Mouse (Mus musculus) left cerebral cortex, postnatal 25 days (tissue): ENCODE results near the gene Bri3bp. TPM values are rescaled to one million over a fixed set of nuclear protein-coding genes. Genes with fewer than 3 reads are reported as not detected.
A peak's percentile ranks its signal among the peaks of the same experiment; 100 is the strongest.
"Not testable (repeated sequence)": the region's sequence is repeated elsewhere in the genome, so short reads cannot be mapped to it uniquely, and the experiment has no call there.

ENCODE experiments used
- DNase-seq, 2 experiments: peaks; one replicate each; pipeline ENCODE4 v3.0.0; 2022; ENCODE audit warnings: low spot score in 2 of 2, mixed read lengths in 1 of 2
- intact Hi-C: fragments of 180-260 bp; cut with DNase I; formaldehyde crosslinking; loops from one replicate; pipeline ENCODE4 v1.15.1; 2025
- total RNA-seq, 2 experiments: library from RNA; stranded (reverse); gene quantifications; 2 replicates each; pipeline ENCODE4 v1.2.3; 2021

The Bri3bp gene
- total RNA-seq, 2 experiments from 2014 or later: 92.5 to 95.3 TPM

DNA sequence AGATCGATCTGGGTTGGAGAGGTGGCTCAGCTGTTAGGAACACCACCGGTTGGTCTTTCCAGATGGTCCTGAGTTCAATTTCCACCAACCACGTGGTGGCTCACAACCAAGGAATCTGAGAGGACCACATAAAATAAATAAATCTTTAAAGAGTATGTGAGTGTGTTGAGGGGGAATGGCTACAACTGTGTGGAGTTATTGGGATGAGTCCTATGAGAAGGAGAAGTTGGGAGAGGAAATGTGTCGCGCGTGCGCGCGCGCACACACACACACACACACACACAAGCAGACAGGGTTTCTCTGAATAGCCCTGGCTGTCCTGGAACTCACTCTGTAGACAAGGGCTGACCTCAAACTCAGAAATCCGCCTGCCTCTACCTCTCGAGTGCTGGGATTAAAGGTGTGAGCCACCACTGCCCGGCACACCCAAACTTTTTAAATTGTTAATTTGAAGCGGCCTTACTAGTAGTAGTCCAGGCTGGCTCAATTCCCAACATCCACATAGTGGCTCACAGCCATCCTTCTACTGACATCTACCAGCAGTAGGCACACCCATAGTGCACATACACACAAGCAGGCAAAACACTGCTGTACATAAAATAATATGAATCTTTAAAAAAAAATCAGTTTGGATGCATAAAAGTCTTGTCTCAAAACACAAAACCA lies 33.3 kb upstream of the Bri3bp start:
- intact Hi-C loops: no loop called here
- DNase-seq: no peak

DNA sequence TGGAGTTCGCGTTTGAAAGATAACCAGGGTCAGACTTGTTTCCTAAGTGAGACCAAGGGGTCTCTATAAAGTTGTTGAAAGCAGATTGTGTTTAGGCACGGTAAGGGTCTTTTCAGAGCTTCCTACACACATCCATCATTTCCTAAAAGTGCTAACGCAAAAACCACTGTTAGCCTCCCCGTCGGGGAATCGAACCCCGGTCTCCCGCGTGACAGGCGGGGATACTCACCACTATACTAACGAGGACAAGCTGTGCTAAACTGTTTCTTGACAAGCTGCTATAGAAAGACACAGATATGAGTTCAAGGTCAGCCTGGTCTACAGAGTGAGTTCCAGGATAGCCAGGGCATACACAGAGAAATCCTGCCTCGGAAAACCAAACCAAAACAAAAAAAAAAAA lies 32.5 kb upstream of the Bri3bp start:
- intact Hi-C loops: no loop called here
- peak; percentile 89 to 95 for DNase-seq

DNA sequence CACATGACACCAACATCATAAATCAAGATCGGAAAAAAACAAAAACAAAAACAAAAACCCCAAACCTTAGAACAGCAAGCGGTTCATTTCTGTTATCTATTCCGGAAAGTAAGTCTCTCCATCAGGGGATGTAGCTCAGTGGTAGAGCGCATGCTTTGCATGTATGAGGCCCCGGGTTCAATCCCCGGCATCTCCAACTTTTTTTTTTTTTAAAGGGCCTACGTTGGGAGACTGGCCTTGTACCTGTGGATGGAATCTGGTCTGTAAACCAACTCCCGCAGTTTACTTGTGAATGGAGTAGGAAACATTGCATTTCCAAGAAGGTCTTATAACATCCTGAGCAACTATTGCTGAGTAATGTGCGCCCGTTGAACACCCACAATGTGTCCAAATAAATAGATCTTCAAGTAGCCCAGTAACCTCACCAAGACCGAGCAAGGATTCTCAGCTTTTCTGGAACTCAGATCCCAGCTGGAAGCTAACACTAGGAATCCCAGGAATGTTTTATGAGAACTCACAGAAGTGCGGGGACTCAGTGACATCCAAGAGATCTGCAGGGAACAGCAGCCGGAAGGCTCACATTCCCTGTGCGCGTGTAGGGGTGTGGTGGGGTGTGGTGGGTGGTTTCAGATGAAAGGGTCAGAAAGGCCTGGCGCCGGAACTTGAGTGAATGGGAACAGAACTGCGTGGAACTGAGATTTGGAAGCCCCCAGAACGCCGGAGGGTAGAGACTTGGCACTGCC lies 31.8 kb upstream of the Bri3bp start:
- DNase-seq: peak; percentile 56 to 72

DNA sequence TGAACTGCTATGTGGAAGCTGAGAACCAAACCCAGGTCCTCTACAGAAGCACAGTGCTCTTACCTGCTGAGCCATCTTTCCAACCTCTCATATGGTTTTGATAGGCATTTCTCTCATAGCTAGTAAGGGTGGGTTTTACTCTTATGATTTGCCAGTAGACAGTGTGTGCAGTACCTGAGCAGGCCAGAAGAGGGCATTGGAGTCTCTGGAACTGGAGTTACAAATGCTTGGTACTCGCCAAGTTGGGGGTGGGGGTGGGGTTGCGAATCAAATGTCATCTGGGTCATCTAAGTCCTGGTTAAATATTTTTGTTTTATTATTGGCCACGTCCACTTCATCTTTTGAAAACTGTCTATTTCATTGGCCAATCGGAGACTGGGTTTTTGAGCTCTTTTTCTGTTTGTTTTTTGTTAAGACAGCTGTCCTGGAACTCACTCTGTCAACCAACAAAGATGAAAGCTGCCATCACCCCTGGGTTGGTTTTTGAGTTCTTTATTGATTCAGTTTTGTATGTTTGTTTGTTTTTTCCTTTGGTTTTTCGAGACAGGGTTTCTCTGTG lies 29.3 kb upstream of the Bri3bp start:
- DNase-seq: peak; percentile 65 to 67
- intact Hi-C loops: loop anchor here (2.0 kb wide), 1 partner anchor 47 kb away; no protein-coding TSS in a partner anchor

More for the DNA sequence above, 31.8 kb upstream of the Bri3bp start:
- intact Hi-C loops: no loop called here

DNA sequence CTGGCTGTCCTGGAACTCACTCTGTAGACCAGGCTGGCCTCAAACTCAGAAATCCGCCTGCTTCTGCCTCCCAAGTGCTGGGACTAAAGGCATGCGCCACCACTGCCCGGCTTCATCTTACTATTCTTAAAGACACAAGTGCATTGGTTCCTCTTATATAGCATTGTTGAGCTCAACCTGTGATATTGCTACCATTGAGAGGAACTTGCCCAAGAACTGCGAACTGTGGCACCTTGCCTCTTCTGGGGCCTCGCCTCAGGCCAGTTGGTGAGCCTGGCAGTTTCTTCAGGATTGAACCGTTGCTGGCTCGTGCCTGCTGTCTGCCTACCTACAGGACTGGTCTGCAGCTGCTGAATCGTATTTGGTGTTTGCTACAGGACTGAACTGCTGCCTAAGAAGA lies 28.8 kb upstream of the Bri3bp start:
- intact Hi-C loops: loop anchor here (2.0 kb wide), 1 partner anchor 46 kb away; no protein-coding TSS in a partner anchor
- DNase-seq: not testable (repeated sequence)

DNA sequence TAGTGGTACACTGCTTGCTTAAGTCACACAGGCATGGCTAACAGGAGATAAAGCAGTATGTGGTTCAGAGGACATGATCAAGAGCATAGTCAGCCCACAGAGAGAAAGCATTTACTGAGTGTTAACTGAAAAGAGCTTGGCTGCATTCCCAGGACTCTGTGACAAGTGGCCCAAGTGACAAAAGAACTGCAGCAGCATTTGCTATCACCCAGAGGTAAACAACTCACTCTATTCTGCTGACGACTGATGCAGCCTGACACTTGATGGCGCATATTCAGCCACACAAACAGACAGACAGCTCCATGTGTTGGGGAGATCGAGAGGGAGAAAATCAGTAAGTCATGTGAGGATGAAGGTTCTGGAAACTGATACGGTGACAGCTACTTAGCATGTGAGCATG lies 27.6 kb upstream of the Bri3bp start:
- intact Hi-C loops: loop anchor here (2.0 kb wide), 1 partner anchor 45 kb away; no protein-coding TSS in a partner anchor
- no peak for DNase-seq

DNA sequence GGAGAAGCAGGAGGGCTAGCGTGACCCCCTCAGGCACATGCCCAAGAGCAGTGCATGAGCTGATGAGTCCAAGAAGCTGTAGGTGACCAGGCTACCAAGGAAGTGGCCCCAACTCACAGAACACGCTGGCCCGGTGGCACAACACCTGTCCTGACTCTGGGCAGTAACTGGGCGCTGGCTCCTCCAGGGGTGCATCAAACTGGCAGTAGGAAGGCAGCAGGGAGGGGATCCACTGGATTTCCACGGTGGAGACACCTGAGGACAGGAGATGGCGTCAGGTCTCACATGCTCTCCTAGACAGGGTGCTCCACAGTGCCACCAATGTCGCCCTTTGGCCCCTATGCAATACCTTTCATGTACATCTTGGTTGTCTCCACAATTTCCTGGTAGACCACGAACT lies 25.2 kb upstream of the Bri3bp start:
- intact Hi-C loops: no loop called here
- DNase-seq: no peak

DNA sequence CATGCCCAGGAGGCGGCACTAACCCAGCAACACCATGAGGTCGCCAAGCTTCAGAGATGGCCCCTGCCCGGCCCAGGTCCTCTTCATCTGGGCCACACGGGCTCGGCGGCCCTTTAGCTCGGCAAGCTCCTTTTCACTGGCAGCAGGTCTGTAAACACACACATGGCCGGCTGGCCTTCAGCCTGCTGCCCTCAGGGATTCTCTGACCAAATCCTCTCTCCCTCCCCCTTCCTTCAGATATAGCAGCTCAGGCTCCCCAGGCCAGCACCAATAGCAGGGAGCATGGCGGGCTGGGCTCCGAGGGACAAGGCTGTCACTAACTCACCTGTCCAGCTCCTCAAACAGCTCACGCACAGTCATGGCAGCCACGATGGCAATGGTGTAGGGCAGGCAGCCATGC lies 22.7 kb upstream of the Bri3bp start:
- intact Hi-C loops: no loop called here
- DNase-seq: no peak

DNA sequence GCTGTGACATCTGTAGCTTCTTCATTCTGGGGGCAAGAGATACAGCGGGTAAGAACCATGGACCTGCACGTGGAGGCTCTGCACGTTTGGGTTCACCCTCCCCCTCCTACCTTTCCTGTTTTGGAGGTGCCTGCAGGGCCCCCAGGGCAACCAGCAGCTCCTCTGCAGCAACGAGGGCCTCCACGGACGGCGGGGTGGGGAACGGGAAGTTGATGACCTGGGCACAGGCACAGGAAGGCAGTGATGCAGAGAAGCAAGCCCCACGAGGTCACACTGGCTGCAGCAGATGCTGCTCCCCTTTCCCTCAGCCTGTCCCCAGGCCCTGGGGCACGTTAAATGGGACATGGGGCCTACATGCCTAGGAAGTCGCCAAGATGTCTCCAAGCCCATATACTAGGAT lies 22.2 kb upstream of the Bri3bp start:
- intact Hi-C loops: no loop called here
- no peak for DNase-seq

DNA sequence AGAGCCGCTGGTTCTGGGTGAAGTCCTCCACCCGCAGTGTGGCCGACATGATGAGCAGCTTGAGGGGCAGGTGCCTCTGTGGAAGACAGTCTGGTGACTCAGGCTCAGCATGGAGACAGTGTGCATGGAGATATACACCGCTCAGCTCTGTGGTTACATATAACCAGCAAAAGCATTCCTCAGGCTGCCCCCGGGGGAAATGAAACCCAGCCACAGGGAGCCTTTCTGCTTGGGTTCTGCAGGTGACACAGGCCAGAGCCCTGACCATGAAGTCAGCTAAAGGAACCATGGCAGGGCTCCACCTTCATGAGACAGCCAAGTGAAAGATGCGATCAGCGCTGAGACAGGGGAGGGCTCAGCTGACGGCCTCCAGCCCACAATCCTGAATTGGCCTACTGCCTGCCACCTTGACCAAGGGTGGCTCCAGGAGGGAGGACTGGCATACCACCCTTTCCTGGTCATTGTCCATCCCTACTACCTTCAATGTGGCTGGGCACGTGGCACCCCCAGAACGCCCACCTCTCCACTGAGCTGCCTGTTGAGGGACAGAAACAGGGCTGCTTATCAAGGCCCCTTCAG lies 15.6 kb upstream of the Bri3bp start:
- intact Hi-C loops: no loop called here
- DNase-seq: no peak

DNA sequence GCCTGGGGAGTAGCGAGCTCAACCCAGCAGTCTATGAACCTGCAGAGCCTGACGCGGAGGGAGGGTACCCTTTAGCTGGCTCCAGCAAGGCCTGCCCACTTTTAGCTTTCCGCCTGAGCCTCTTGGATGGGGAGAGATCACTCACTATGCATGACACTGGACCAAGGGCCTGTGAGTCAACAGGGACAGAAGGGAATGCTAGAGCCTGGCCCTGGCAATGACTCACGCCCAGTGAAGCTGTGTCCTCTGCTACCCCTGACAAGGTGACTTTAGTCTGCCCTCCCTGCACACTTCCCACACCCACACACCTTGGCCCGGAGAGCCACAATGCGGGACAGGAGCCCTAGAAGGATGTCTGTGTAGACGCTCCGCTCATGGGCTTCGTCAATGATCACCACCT lies 15.0 kb upstream of the Bri3bp start:
- intact Hi-C loops: no loop called here
- DNase-seq: no peak

DNA sequence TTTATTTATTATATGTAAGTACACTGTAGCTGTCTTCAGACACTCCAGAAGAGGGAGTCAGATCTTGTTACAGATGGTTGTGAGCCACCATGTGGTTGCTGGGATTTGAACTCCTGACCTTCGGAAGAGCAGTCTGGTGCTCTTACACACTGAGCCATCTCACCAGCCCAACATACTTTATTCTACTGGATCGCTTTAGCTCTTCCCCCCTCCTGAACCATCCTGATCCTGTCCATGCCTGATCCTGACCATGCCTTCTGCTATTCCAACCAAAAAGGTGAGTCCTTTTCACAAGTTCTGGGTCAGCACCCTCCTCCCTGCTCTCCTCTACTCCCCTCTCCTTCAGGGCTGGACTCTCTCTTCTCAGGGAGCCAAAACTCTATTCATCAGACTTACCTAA lies 9.0 kb upstream of the Bri3bp start:
- DNase-seq, intact Hi-C loops: not testable (repeated sequence)

DNA sequence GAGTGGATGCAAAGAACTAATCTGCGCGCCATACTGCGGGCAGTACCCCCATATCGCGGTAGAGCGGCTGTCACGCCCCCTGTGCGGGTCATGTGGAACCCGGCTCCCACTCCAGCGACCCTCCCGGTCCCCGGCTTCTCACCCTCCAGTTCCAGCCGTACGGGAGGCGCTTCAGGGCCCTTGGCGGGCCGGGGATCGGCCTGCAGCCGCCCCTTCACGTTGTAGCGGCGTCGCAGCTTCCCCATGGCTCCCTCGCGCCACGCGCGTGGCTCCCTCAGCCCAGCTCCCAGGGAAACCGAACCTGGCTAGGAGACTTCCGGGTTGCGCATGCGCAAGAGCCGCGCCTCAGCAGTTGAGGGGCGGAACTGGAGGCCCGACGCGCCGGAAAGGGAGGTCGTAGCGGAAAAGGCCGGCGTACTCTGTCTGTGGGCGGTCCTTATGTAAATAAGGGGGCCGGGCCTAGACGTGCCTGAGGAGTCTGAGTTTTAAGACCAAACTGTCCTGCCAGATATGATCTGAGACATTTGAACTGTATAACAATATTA lies 7.5 kb upstream of the Bri3bp start, which contains the start of gene Dhx37:
TSS of gene Dhx37 (minus strand) at position 329 of the 545 bp plus-strand sequence.
- DNase-seq: peak; percentile 90 to 96
- intact Hi-C loops: no loop called here

DNA sequence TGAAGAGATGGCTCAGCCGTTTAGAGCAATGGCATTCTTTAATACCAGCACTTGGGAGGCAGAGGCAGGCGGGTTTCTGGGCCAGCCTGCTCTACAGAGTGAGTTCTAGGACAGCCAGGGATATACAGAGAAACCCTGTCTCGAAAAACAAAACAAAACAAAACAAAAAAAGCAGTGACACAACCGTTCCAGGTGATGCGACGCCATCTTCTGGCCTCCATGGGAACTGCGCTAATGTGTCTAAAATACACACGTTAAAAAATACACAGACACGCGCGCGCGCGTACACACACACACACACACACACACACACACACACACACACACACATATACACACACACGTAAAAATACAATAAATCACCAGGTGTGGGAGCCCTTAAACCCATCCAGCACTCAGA lies 7.0 kb upstream of the Bri3bp start:
- intact Hi-C loops, DNase-seq: not testable (repeated sequence)

DNA sequence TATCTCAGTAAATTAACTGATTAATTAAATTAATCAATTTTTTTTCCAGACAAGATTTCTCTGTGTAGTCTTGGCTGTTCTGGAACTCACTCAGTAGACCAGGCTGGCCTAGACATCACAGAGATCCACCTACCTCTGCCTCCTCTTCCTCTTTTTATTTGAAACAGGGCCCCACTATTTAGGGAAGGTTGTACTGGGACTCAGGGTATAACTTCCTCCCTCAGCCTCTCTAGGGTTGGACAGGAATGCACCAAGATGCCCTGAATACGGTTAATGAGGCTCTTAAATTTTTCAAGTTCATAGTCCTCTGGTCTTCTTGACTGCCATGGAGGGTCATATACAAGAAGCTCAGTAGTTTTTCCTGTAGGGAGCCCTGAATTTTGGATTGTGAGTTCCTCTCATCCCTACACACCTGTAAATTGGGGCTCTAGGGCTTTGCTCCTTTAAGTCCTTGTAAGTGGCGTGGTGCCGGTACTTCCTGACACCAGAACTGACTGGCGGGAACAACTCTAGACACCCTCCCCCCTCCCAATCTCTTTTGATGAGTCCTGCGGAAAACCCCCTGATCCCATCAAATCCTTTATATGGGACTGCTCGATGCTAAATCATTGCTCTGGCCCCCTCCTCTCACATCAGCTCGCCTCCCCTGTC lies 660 bp upstream of the Bri3bp start:
- DNase-seq: no peak
- intact Hi-C loops: no loop called here

DNA sequence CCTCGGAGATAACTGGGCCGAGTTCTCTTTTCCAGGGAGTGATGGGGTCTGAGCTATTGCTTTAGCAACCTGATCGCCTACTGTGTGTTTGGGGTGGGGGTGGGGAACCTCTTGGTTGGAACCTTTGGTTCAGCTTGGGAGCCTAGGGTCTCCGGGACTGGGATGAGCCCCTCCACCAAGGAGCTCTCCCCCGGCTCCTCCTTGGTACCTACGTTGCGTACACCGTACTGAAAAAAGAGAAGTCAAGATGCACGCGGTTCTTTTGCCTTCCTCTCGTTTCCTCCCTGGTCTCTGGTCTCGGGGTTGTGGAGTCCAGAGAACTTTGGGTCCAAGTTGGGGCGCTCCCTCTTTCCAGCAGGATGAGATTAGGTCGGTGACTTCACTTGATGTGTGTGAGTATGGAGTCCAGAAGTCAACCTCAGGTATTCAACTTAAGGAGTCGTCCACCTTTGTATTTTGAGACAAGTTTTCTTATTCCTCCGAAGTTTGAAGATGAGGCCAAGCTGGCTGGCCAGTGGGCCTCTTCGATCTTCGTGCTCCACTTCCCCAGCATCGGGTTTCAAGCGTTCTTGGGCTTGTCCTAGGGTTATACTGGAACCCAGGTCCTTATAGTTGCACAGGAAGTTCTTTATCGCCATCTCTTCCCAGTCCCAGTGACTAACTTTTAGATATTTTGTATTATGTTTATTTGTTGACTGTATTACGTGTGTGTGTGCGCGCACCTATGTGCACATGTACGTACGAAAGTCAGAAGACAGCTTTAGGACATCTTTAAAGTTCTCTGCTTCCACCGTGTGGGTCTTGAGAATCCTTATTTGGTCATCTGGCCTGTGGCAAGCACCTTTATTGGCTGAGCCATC lies 998 bp downstream of the Bri3bp start:
- intact Hi-C loops: no loop called here
- no peak for DNase-seq

DNA sequence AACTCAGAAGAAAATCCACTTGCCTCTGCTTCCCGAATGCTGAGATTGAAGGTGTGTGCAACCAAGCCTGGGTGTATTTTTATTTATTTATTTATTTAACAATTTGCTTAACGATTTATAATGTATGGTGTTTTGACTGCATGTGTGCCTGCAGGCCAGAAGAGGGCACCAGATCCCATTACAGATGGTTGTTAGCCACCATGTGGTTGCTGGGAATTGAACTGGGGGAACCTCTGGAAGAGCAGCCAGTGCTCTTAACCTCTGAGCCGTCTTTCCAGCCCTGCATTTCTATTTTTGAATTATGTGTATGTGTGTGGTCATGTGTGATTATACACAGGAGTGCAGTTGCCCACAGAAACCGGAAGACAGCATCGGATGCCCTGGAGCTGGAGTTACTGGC lies 2.0 kb downstream of the Bri3bp start:
- no peak for DNase-seq
- intact Hi-C loops: no loop called here

DNA sequence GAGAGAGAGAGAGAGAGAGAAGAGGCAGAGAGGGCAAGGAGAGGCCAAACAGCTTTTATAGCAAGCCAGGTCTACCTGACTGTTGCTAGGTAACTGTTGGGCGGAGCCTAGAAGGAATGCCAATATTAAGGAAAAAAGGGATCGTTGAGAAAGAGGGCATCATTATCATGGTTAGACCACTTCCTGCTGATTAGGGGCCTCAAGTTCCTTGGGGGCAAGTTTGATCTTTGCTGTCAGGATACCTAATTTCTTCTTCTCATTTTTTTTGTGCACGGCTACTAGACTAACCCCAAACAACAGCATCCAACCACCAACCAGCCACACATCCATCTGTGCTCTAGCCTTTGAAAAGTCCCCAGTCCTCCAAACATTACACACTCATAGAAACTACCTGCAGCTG lies 2.5 kb downstream of the Bri3bp start:
- intact Hi-C loops: no loop called here
- no peak for DNase-seq

DNA sequence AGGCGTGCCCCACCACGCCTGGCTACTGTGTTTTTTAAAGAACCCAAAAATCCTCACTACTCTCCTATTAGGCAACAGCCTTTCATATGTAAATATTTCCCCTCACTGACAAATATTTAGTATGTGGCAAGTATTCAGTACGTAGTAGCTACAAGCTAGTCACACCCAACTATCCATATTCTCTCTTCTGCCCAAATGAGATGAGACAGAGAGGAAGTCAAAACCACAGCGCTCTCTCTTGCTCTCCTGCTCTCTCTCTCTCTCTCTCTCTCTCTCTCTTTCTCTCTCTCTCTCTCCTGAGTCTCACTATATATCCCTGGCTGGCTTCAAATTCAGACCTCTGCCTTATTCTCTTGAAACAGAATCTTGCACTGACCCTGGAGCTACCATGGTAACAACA lies 3.2 kb downstream of the Bri3bp start:
- intact Hi-C loops: no loop called here
- DNase-seq: no peak
